Mouse (Mus musculus) layer of hippocampus, adult 11-12 months (tissue): Measurements from ENCODE around the gene Hoxc10.

Experiments used
- DNase-seq: peaks from one replicate; pipeline ENCODE4 v3.0.0; 2022; ENCODE audit warnings: low spot score

Gene Hoxc10

DNA sequence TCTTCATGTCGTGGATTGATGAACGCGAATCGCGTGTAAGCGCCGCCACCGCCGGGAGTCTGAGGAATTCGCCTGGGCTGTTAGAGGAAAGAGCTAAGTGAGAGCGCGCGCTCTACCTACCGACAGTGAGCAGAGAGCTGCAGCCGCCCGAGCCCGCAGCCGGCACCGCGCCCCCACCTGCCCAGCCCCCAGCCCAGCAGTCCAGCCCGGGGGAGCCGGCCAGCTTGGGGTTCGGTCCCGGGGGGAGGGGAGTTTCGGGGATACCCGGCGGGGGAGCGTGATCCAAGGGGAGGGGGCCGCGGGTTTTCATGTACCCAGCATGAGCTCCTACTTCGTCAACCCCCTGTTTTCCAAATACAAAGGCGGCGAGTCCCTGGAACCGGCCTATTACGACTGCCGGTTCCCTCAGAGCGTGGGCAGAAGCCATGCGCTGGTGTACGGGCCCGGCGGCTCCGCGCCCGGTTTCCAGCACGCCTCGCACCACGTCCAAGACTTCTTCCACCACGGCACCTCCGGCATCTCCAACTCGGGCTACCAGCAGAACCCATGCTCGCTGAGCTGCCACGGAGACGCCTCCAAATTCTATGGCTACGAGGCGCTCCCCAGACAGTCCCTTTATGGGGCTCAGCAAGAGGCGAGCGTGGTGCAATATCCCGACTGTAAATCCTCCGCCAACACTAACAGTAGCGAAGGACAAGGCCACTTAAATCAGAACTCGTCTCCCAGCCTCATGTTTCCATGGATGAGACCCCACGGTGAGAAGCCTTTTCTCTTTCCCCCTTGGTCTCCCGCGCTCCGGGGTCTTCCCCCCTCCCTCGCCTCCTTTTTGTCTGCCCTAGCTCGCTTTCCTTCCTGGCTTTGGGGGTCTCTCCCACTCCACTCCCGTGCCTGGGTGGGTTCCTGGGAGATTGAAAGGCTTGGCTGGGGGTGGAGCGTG lies 24.1 kb downstream of the Hoxc10 start, which contains the start of gene Hoxc8:
Gene Hoxc8 (plus strand): TSS at position 147 of the 937 bp plus-strand sequence.
- DNase-seq, result no peak

- no peak for DNase-seq
Observed at GRCm38 (mm10) chr15:102991782-102992181, 25.2 kb downstream of the Hoxc10 start.

GRCm38 (mm10) chr15:102992206-102992605 lies 25.6 kb downstream of the Hoxc10 start:
- DNase-seq, result no peak

GRCm38 (mm10) chr15:102992863-102993262 lies 26.3 kb downstream of the Hoxc10 start:
- no peak for DNase-seq

DNA sequence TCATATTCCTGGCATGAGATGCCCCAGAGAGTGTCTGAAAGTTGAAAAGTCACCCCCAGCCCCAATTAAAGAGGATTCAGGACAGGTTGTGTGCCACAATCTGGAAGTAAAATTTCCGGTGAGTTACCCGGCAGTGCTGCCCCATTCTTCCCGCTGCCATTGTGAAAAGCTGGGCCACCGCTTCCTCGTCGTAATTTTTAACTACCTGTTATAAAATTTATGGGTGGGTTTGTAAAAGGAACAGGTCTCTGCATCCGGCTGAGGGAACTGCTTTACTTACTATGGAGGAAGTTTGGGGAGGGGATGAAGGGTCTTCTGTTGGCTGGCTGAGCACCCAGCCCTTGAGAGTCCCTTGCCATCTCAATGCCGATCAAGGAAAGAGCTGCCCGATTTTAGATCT lies 30.0 kb downstream of the Hoxc10 start:
- DNase-seq, result no peak

DNA sequence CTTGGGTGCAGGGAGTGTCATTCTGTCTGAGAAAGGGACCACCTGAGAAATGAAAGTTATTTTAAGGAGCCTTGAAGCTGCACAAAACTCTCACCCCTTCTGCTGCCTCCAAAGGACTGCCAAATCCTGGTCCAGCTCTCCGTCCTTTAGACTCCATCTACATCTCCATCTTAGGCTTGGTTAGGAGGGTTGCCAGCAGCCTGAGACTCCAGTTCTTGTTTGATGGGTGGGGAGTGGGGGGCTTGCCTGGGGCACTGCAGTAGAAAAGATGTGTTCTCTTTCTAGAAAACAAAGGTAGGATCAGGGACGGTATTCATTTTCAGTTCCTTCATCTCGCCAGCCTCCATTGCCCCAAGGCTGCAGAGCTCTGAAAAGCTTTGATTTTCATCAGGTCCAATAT lies 30.8 kb downstream of the Hoxc10 start:
- DNase-seq, result no peak

GRCm38 (mm10) chr15:102997939-102998355 lies 31.4 kb downstream of the Hoxc10 start, which contains the start of gene Hoxc6:
TSS of gene Hoxc6 (plus strand) at chr15:102998257.
- no peak for DNase-seq

- DNase-seq, result no peak
Observed at GRCm38 (mm10) chr15:102998608-102999182, 32.1 kb downstream of the Hoxc10 start.

- DNase-seq, result no peak
Observed at GRCm38 (mm10) chr15:102999183-102999831, 32.7 kb downstream of the Hoxc10 start.

- no peak for DNase-seq
Observed at GRCm38 (mm10) chr15:102999955-103000354, 33.4 kb downstream of the Hoxc10 start.

DNA sequence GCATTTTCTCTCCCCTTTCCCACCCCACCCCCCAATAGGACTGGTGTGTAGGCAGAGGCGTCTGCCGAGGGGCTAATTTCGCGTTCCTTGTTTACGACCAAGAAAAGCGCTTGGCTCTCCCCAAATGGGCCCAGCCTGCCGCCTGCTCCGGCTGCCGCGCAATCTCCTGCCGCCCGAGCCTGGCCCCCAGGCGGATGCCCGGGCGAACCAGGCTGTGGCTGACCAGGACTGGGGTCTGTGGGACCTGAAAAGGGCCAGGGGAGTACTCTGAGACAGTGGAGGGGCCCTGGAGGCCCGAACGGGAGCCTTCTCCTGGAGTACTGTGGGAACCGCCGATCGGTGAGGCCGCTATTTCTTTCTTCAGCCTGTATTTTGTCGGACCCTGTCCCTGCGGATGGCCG lies 33.9 kb downstream of the Hoxc10 start:
- no peak for DNase-seq

DNA sequence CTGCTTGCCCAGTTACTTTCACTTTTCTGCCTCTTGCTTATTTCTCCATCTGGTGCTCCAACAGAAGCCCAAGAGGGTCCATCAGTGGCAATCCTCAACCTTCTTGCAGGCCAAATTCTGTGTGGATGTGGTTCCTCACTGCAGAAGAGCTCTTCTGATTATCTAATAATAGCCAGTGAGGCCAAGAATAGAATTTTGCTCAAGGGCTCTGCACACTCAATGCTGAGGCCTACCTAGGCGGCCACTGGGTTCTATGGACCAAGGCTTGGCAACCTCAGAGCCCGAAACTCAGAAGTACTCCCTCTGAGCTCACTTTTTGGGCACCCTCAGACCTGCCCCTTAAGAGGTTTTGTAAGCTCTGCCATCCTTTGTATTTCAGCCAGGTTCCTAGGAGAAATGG lies 34.8 kb downstream of the Hoxc10 start:
- no peak for DNase-seq

GRCm38 (mm10) chr15:103002156-103002555 lies 35.6 kb downstream of the Hoxc10 start:
- DNase-seq, result no peak

DNA sequence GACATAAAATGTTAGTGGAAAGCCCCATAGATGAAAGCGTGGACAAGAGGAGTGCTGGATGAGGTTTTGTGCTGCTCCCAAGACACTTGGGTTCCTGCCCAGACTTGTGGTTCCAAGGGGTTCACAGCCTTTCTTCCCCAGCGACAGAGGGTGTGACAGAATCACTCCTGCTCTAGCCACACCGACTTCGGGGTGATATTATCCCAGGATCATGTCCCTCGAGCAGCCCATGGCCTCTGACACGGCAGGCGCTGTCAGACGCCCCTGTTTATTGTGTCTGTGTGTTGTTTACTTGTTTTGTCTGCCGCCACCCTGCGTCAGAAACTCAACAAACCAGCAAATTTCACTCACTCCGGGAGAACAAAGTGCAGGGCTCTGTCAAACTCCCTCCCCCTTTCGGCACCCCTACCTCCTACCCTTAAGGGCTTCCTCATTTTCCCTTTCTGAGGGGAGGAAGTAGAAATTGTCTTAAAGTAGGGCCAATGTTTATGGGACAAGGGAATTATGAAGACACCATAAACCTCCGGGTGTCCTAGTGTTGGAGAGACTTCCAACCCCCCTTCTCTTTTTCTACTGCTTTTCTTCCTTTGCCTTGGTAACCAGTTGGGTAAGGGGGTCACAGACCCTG lies 36.3 kb downstream of the Hoxc10 start:
- no peak for DNase-seq

- no peak for DNase-seq
Observed at GRCm38 (mm10) chr15:103005308-103005707, 38.7 kb downstream of the Hoxc10 start.

GRCm38 (mm10) chr15:103005797-103006196 lies 39.2 kb downstream of the Hoxc10 start:
- DNase-seq, result no peak

DNA sequence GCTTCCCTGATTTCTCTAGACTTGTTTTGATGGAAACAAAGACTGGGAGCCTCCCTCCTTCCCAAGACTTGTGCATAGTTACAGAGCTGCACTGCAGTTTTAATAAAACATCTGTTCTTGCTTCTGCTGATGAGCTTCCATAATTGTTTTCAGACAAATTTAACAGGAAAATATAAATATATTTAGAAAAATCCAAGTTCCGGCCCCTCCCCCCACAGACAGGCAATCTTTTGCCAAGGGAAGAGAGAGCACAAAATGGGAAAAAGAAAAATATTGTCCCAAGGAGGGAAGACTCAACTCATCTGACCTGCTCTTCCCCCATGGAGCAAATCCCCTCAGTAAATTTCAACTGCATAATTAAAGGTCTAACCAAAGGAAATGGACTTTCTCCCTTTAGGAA lies 39.7 kb downstream of the Hoxc10 start:
- DNase-seq, result no peak

- DNase-seq, result no peak
Observed at GRCm38 (mm10) chr15:103009265-103010111, 42.9 kb downstream of the Hoxc10 start.

DNA sequence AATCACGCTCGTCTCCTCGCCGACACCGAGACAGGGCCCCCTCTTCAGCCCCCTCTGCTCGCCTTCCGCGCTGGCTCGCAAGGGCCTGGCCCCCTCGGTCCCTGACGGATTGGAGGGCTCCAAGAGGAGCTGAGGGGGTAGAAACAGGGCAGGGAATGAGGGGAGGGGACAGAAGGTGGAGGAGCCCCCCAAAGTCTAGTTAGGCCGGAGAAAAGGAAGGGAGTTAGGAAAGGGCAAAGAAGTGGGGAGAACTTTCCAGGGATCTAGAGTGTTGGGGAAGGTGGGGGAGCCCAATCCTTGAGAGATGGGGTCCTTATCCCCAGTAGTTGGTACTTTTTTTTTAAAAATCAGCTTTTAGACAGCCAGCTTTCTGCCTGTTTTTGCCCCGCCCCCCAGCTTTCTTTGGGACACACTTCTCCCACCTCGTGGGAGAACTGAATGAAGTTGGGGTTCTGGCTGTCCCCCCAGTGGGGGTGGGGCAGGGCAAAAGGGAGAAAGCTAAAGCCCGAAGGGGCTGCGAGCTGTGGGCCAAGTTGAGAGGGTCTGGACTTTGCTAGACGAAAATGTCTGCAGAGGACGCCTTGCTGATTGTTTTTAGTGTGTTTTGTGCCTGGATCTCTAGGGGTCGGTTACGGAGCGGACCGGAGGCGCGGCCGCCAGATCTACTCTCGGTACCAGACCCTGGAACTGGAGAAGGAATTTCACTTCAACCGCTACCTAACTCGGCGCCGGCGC lies 43.7 kb downstream of the Hoxc10 start:
- no peak for DNase-seq

DNA sequence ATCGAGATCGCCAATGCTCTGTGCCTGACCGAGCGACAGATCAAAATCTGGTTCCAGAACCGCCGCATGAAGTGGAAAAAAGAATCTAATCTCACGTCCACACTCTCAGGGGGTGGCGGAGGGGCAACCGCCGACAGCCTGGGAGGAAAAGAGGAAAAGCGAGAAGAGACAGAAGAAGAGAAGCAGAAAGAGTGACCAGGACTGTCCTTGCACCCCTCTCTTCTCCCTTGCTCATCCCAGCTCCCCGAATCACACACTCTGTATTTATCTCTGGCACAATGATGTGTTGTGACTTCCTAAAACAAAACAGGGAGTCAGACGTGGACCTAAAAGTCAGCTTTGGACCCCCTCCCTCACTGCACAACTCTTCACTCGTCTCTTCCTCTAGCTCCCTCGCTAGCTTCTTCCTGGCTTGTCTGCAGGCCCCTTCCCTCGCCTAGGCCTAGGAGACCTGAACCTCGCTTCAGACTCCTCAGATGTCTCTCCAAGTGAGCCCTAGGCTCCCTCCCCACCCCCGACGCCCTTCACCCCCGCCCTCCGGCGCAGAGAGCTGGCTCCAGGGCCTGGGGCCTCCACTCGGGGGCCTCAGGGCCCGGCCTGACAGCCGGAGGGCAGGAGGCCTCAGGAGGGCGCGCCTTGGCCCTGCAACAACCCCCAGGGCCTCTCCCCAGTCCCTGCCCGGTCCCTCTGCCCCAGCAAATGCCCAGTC lies 44.4 kb downstream of the Hoxc10 start:
- no peak for DNase-seq
